Mouse (Mus musculus): ENCODE measurements around the gene Tnfrsf13c.

- TF ChIP-seq POLR2A (IDR thresholded peaks at IDR 0.05; ENCODE audit: insufficient read depth, low read depth, low read length) (no peak), CTCF (IDR thresholded peaks at IDR 0.05; ENCODE audit: insufficient read depth, low read depth, low read length) (no peak)
These were observed 43.0 kb downstream of the Tnfrsf13c start for GRCm38 (mm10) chr15:82181131-82181530.
